Mouse (Mus musculus) myocyte (in vitro differentiated cells): Measurements from ENCODE around the gene Nid1.
"Not testable (repeated sequence)": the region's sequence is repeated elsewhere in the genome, so short reads cannot be mapped to it uniquely, and the experiment has no call there.

Experiments used
- E2F4 ChIP-seq: IDR thresholded peaks from one replicate; pipeline ENCODE4 v1.6.1; 2011; ENCODE audit warnings: mild to moderate bottlenecking, control low read depth, moderate library complexity; ENCODE audit not compliant: insufficient read depth
- MAX ChIP-seq: IDR thresholded peaks from one replicate; pipeline ENCODE4 v1.6.1; 2011; ENCODE audit warnings: low read depth, mild to moderate bottlenecking, control low read depth
- POLR2A ChIP-seq: IDR thresholded peaks from one replicate; pipeline ENCODE4 v1.6.1; 2011; ENCODE audit warnings: low read depth, mild to moderate bottlenecking, control low read depth, moderate library complexity; ENCODE audit not compliant: insufficient read length
- POLR2AphosphoS2 ChIP-seq: IDR thresholded peaks from one replicate; pipeline ENCODE4 v1.6.1; 2011; ENCODE audit warnings: low read depth, control low read depth; ENCODE audit not compliant: insufficient read length
- TCF3 ChIP-seq: IDR thresholded peaks from one replicate; pipeline ENCODE4 v1.6.1; 2011; ENCODE audit warnings: low read depth, control low read depth; ENCODE audit not compliant: insufficient read length
- USF1 ChIP-seq: IDR thresholded peaks from one replicate; pipeline ENCODE4 v1.6.1; 2011; ENCODE audit warnings: low read depth, mild to moderate bottlenecking, control low read depth, moderate library complexity

- not testable (repeated sequence) for TF ChIP-seq POLR2A, POLR2AphosphoS2, MAX, USF1, TCF3, E2F4
These were observed 36.5 kb upstream of the Nid1 start for GRCm38 (mm10) chr13:13400851-13401250.
